Mouse (Mus musculus) heart, embryonic 12.5 days (tissue): ENCODE measurements around the gene Slc30a10. TPM values are rescaled to one million over a fixed set of nuclear protein-coding genes. Genes with fewer than 3 reads are reported as not detected.

Experiments used
- ATAC-seq: fragments of 200-750 bp; cut with Nextera tagmentation; 2 replicates; pipeline ENCODE4 v1.8.0; 2017; ENCODE audit warnings: moderate TSS enrichment, moderate library complexity; ENCODE audit not compliant: insufficient number of reproducible peaks, low FRiP score
- H3K27ac ChIP-seq: fragments of 300-500 bp; sonication (generic); 2 replicates; pipeline ENCODE4 v1.5.1; 2016; ENCODE audit warnings: mild to moderate bottlenecking, moderate library complexity; ENCODE audit not compliant: poor library complexity, severe bottlenecking
- H3K27me3 ChIP-seq: fragments of 300-500 bp; sonication (generic); replicated peaks from 2 replicates; pipeline ENCODE4 v1.6.1; 2016; ENCODE audit warnings: mild to moderate bottlenecking, moderate library complexity
- H3K36me3 ChIP-seq: fragments of 300-500 bp; sonication (generic); 2 replicates; pipeline ENCODE4 v1.6.1; 2016; ENCODE audit warnings: mild to moderate bottlenecking, moderate library complexity
- H3K4me1 ChIP-seq: fragments of 300-500 bp; sonication (generic); replicated peaks from 2 replicates; pipeline ENCODE4 v1.6.1; 2016; ENCODE audit warnings: mild to moderate bottlenecking
- H3K4me2 ChIP-seq: fragments of 300-500 bp; sonication (generic); 2 replicates; pipeline ENCODE4 v1.6.1; 2016; ENCODE audit warnings: mild to moderate bottlenecking, moderate library complexity
- H3K4me3 ChIP-seq: fragments of 300-500 bp; sonication (generic); 2 replicates; pipeline ENCODE4 v1.5.1; 2016; ENCODE audit warnings: mild to moderate bottlenecking
- H3K9ac ChIP-seq: fragments of 300-500 bp; sonication (generic); 2 replicates; pipeline ENCODE4 v1.6.1; 2016; ENCODE audit warnings: mild to moderate bottlenecking, moderate library complexity
- H3K9me3 ChIP-seq: fragments of 300-500 bp; sonication (generic); replicated peaks from 2 replicates; pipeline ENCODE4 v1.6.1; 2016; ENCODE audit warnings: mild to moderate bottlenecking, moderate library complexity
- WGBS: fragments of 180-500 bp; shearing (Covaris S2); methylation state at CpG from one replicate; pipeline ENCODE4 v1.1.7; 2016; 5-methylcytosine and 5-hydroxymethylcytosine counted together
- polyA plus RNA-seq: library from polyadenylated mRNA; unstranded; fragments of >200 nt; fragmentation: Nextera tagmentation; extraction: Ambion mirVana; gene quantifications from 2 replicates; pipeline ENCODE4 v1.2.1, GENCODE M21; 2016

Slc30a10 gene
- polyA plus RNA-seq, 1 experiment from 2014 or later: 1.8 TPM

GRCm38 (mm10) chr1:185460096-185460495 is 5.4 kb downstream of the Slc30a10 start:
- ATAC-seq: no peak
- Histone ChIP-seq H3K27ac (no peak overlapping the region), H3K36me3 (no peaks in the 10 kb centered on the region)

GRCm38 (mm10) chr1:185462889-185463288 is 8.2 kb downstream of the Slc30a10 start:
- peaks cover 6% of the 10 kb centered on the region for H3K27me3 ChIP-seq
- H3K9me3 ChIP-seq: 0 out of 2 replicates have a peak, but pooled peaks cover 5% of the 10 kb centered on the region
- no peak overlapping the region for H3K4me3 ChIP-seq
- H3K9ac ChIP-seq: no peak overlapping the region
- H3K4me2 ChIP-seq: no peak overlapping the region
- H3K36me3 ChIP-seq: no peaks in the 10 kb centered on the region
- ATAC-seq: no peak
- no peak overlapping the region for H3K27ac ChIP-seq
- 75% methylated on average over 5 of the region's 5 CpGs for WGBS
- H3K4me1 ChIP-seq: 0 out of 2 replicates have a peak, but pooled peaks cover 3% of the 10 kb centered on the region

More at GRCm38 (mm10) chr1:185460096-185460495, 5.4 kb downstream of the Slc30a10 start:
- peaks cover 7% of the 10 kb centered on the region for H3K4me1 ChIP-seq
- no peak overlapping the region for H3K4me3 ChIP-seq
- peak overlapping the region; percentile 33; the same call in 1 of the 2 replicates for H3K4me2 ChIP-seq
- no peak overlapping the region for H3K9ac ChIP-seq
- peaks cover 32% of the 10 kb centered on the region for H3K27me3 ChIP-seq
- H3K9me3 ChIP-seq: 0 out of 2 replicates have a peak, but pooled peaks cover 5% of the 10 kb centered on the region
- WGBS: 83% methylated on average over 5 of the region's 5 CpGs

- Histone ChIP-seq H3K9ac (no peak overlapping the region), H3K27ac (peak overlapping the region; percentile 64), H3K4me2 (0 out of 2 replicates have a peak overlapping the region, but pooled peaks have one; percentile 11), H3K4me1 (peaks cover 14% of the 10 kb centered on the region), H3K4me3 (no peak overlapping the region), H3K27me3 (no peaks in the 10 kb centered on the region; the same call in 1 of the 2 replicates), H3K36me3 (no peaks in the 10 kb centered on the region), H3K9me3 (no peaks in the 10 kb centered on the region)
- WGBS: 27% methylated on average over 8 of the region's 8 CpGs
- ATAC-seq: peak; percentile 55
Measured at GRCm38 (mm10) chr1:185469551-185470021, 14.9 kb downstream of the Slc30a10 start.

- peak; percentile 90 for ATAC-seq
- no peak overlapping the region for H3K9ac ChIP-seq
- H3K27ac ChIP-seq: peak overlapping the region; percentile 54
- no peak overlapping the region for H3K4me3 ChIP-seq
- H3K36me3 ChIP-seq: no peaks in the 10 kb centered on the region
- 18% methylated on average over 8 of the region's 8 CpGs for WGBS
- H3K9me3 ChIP-seq: no peaks in the 10 kb centered on the region
- peaks cover 14% of the 10 kb centered on the region for H3K4me1 ChIP-seq
- H3K4me2 ChIP-seq: no peak overlapping the region
- H3K27me3 ChIP-seq: no peaks in the 10 kb centered on the region
Measured at GRCm38 (mm10) chr1:185472025-185472720, 17.5 kb downstream of the Slc30a10 start.

GRCm38 (mm10) chr1:185472730-185473129 is 18.1 kb downstream of the Slc30a10 start:
- Histone ChIP-seq H3K27ac (peak overlapping the region; percentile 54), H3K9ac (no peak overlapping the region), H3K27me3 (no peaks in the 10 kb centered on the region), H3K9me3 (no peaks in the 10 kb centered on the region), H3K4me1 (peaks cover 14% of the 10 kb centered on the region), H3K4me2 (no peak overlapping the region), H3K4me3 (no peak overlapping the region), H3K36me3 (no peaks in the 10 kb centered on the region)
- 82% methylated on average over 4 of the region's 4 CpGs for WGBS
- no peak for ATAC-seq

GRCm38 (mm10) chr1:185473437-185473836 is 18.8 kb downstream of the Slc30a10 start:
- no peak for ATAC-seq
- Histone ChIP-seq H3K9me3 (no peaks in the 10 kb centered on the region), H3K36me3 (no peaks in the 10 kb centered on the region), H3K4me3 (no peak overlapping the region), H3K4me1 (peaks cover 14% of the 10 kb centered on the region), H3K27me3 (no peaks in the 10 kb centered on the region), H3K4me2 (no peak overlapping the region), H3K27ac (no peak overlapping the region), H3K9ac (no peak overlapping the region)
- 83% methylated on average over 1 of the region's 1 CpGs for WGBS

- no peak overlapping the region for H3K4me2 ChIP-seq
- no peak overlapping the region for H3K9ac ChIP-seq
- no peak overlapping the region for H3K4me3 ChIP-seq
- no peak overlapping the region for H3K27ac ChIP-seq
- H3K9me3 ChIP-seq: no peaks in the 10 kb centered on the region
- H3K27me3 ChIP-seq: no peaks in the 10 kb centered on the region
- ATAC-seq: no peak
- H3K4me1 ChIP-seq: no peaks in the 10 kb centered on the region
- WGBS: 89% methylated on average over 4 of the region's 4 CpGs
- H3K36me3 ChIP-seq: no peaks in the 10 kb centered on the region
Measured at GRCm38 (mm10) chr1:185479861-185480260, 25.2 kb downstream of the Slc30a10 start.

- no peak overlapping the region for H3K4me3 ChIP-seq
- no peaks in the 10 kb centered on the region for H3K36me3 ChIP-seq
- no peak overlapping the region for H3K4me2 ChIP-seq
- 58% methylated on average over 19 of the region's 19 CpGs for WGBS
- no peaks in the 10 kb centered on the region for H3K9me3 ChIP-seq
- no peak for ATAC-seq
- no peaks in the 10 kb centered on the region for H3K27me3 ChIP-seq
- no peak overlapping the region for H3K27ac ChIP-seq
- no peak overlapping the region for H3K9ac ChIP-seq
- H3K4me1 ChIP-seq: no peaks in the 10 kb centered on the region
Measured at GRCm38 (mm10) chr1:185482001-185482761, 27.5 kb downstream of the Slc30a10 start.

- Histone ChIP-seq H3K9me3 (no peaks in the 10 kb centered on the region), H3K9ac (no peak overlapping the region), H3K27me3 (no peaks in the 10 kb centered on the region), H3K36me3 (no peaks in the 10 kb centered on the region), H3K4me2 (no peak overlapping the region), H3K27ac (no peak overlapping the region), H3K4me3 (no peak overlapping the region), H3K4me1 (no peaks in the 10 kb centered on the region)
- 86% methylated on average over 2 of the region's 2 CpGs for WGBS
- ATAC-seq: no peak
Measured at GRCm38 (mm10) chr1:185482762-185483161, 28.1 kb downstream of the Slc30a10 start.

GRCm38 (mm10) chr1:185483356-185484057 is 28.9 kb downstream of the Slc30a10 start:
- Histone ChIP-seq H3K4me3 (no peak overlapping the region), H3K4me1 (no peaks in the 10 kb centered on the region), H3K27me3 (no peaks in the 10 kb centered on the region), H3K9me3 (no peaks in the 10 kb centered on the region), H3K36me3 (no peaks in the 10 kb centered on the region), H3K4me2 (no peak overlapping the region), H3K9ac (no peak overlapping the region), H3K27ac (no peak overlapping the region)
- WGBS: 83% methylated on average over 12 of the region's 12 CpGs
- no peak for ATAC-seq

GRCm38 (mm10) chr1:185484281-185484680 is 29.6 kb downstream of the Slc30a10 start:
- Histone ChIP-seq H3K9me3 (no peaks in the 10 kb centered on the region), H3K4me1 (no peaks in the 10 kb centered on the region), H3K4me2 (no peak overlapping the region), H3K27me3 (no peaks in the 10 kb centered on the region), H3K36me3 (no peaks in the 10 kb centered on the region), H3K27ac (no peak overlapping the region), H3K9ac (no peak overlapping the region), H3K4me3 (no peak overlapping the region)
- ATAC-seq: no peak
- 74% methylated on average over 19 of the region's 19 CpGs for WGBS
